Mouse (Mus musculus) urinary bladder, postnatal 0 days (tissue): ENCODE measurements around the gene Ppp1r3f. TPM values are rescaled to one million over a fixed set of nuclear protein-coding genes. Genes with fewer than 3 reads are reported as not detected.

Experiments
- polyA plus RNA-seq: library from polyadenylated mRNA; unstranded; fragments of >200 nt; fragmentation: Nextera tagmentation; extraction: Ambion mirVana; gene quantifications from 2 replicates; pipeline ENCODE4 v1.2.1, GENCODE M21; 2015

Gene Ppp1r3f
- 0.86 and 1.1 TPM in 2 replicates for polyA plus RNA-seq

DNA sequence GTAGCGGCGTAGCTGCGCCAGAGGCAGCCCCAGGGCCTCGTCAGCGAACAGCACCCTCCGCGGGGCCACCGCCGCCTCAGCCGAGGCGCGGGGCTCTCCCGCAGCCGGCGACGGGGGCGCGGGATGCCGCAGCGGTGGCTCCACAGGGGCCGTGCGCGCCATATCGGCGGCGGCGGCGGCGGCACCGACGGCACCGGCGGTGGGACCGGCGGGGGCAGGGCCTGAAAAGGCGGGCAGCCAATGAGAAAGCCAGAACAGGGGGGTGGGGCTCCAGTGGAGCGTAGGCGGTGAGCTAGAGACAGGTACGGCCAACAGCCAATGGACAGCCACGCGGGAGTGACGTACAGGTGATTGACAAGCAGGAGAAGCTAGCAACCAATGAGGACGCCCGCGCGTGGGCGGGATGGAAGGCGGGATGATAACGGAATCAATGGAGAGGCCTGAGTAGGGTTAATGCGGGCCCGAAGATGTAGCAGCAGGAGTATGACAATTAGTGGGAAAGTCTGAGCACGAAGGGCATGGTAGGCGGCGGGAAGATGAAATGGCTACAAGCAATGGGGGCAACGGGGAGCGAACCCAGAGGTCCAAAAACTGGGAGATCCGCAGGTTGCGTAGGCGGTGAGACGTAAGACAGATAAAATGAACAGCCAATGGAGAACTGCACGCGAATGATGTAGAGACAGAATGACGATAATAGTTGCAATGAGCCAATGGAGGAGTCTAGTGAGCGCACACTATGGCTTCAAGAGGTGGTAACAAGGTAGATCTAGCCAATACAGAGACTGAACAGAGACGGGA, at the start of gene Ppp1r3f:
Gene Ppp1r3f, minus strand, starts transcription at position 197 of the 798 bp plus-strand sequence.

DNA sequence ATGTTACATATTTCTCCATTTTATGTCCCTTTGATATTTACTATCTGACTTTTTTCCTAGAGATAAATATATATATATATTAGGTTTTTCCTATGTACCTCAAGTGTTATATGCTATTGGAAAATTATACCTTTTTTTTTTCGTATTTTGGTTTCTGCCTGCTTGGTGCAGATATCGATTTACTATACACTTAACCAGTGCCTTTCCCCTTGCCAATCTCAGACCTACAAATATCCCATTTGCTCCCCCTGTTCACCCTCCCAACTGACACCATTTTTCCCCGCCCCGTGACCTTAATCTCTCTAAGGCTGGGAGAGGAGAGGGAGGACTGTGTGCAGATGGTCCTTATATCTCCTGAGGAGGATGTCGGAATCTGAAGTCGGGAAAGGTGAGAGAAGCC, 32.7 kb upstream of the Ppp1r3f start, which contains the start of gene Cacna1f:
Gene Cacna1f, plus strand, starts transcription at position 301 of the 400 bp plus-strand sequence.

DNA sequence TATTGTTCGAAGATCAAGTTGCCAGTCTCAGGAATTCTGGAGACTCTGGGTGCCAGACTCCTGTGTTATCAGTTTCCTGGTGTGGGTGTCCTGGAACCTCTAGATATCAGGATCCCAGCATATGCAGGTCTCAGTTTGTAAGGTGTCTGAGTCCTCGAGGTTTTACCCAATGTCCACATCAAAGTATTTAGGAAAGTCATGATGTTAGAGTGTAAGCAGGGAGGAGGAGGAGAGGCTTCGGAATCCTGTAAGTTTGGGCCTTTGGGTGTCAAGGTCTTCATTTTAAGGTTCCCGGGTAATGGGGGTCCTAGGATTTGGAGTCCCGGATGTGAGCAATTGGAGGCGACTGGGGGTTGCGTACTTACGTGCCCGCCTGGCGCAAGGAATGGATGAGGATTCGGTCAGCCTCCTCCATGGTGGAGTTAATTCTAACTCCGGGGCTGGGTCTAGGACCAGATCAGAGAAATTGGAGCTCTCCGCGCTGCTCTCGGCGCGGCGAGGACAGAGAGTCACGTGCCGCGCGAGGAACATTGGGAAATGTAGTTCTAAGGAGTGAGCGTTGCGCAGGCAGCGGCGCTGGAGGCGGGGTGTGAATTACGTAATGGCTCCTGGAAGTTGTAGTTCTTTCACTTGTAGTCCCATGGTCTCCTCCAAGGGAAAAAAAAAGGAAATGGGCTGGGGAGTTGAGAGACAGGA, 30.9 kb upstream of the Ppp1r3f start, which contains the start of gene Ccdc22:
Gene Ccdc22, minus strand, starts transcription at position 639 of the 696 bp plus-strand sequence.

DNA sequence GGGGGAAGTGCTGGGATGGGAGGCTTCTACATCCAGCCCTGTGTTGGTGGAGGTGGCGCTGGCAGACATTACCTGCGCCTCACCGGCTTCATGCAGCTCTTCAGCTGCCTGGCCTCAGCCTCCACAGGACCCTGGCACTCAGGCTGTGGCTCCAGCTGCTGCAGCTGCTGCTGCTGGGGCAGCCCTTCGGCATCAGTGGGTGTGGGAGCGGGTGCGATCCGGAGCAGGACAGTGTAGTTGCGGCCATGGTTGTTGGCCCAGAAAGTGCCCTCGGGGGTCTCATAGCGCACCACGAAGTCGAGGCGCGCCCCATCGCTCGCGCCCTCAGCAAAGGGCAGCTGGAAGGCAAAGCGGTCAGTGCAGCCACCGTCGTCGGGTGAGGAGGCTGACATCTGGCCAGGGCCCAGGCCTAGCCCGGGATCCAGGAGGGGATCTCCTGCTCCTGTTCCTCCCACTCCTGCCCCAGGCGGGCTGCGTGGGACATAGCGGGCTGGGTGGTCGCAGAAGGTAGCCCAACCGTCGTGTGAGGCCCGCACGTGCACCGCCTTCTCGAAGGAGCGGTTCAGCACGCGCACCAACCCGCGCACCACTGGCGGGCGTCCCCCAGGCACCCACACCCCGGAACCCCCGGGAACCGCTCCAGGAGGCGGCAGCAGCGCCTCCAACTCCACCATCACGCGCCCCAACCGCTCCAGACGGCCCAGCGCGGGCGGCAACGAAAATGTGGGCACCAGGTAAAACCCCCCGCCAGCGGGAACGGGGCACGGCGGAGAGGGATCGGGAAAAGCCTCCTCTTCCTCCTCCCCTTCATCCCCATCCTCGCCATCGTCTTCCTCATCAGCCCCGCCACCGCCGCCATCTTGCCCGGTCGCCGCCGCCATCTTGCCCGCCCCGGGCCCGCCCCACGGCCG, 652 bp downstream of the Ppp1r3f start, which contains the start of gene Foxp3:
Gene Foxp3, plus strand, starts transcription at position 469 of the 911 bp plus-strand sequence.

Other genes with a start within 250 kb of the Ppp1r3f start
- 0.47 and 0.52 TPM in 2 replicates for gene Usp27x, start 198.5 kb downstream of the Ppp1r3f start, polyA plus RNA-seq
- gene Foxp3, start 639 bp downstream of the Ppp1r3f start, polyA plus RNA-seq = not detected in 2 replicates
- gene Ccdc22, start 31.2 kb upstream of the Ppp1r3f start, polyA plus RNA-seq = 13.6 and 15.5 TPM in 2 replicates
- gene Cacna1f, start 32.8 kb upstream of the Ppp1r3f start, polyA plus RNA-seq = 0.04 TPM in 1 of 2 replicates, not detected in the other
- 0.69 and 0.79 TPM in 2 replicates for gene Syp, start 64.2 kb upstream of the Ppp1r3f start, polyA plus RNA-seq
- gene Prickle3, start 83.0 kb upstream of the Ppp1r3f start, polyA plus RNA-seq = 6.8 and 7.8 TPM in 2 replicates
- gene Plp2, start 97.1 kb upstream of the Ppp1r3f start, polyA plus RNA-seq = 303 and 319 TPM in 2 replicates
- gene Magix, start 107.0 kb upstream of the Ppp1r3f start, polyA plus RNA-seq = 0.47 and 0.53 TPM in 2 replicates
- gene Gpkow, start 122.8 kb upstream of the Ppp1r3f start, polyA plus RNA-seq = 19.2 and 20.6 TPM in 2 replicates
- 23.7 and 30.3 TPM in 2 replicates for gene Wdr45, start 140.1 kb upstream of the Ppp1r3f start, polyA plus RNA-seq
- gene Gm45208, start 148.0 kb upstream of the Ppp1r3f start, polyA plus RNA-seq = 0.61 TPM in 1 of 2 replicates, not detected in the other
- gene Praf2, start 154.2 kb upstream of the Ppp1r3f start, polyA plus RNA-seq = 38.2 and 41.3 TPM in 2 replicates
- 9.0 and 10.0 TPM in 2 replicates for gene Ccdc120, start 176.6 kb upstream of the Ppp1r3f start, polyA plus RNA-seq
- 21.3 and 23.4 TPM in 2 replicates for gene Tfe3, start 188.3 kb upstream of the Ppp1r3f start, polyA plus RNA-seq
- gene Gripap1, start 215.5 kb upstream of the Ppp1r3f start, polyA plus RNA-seq = 19.2 and 23.6 TPM in 2 replicates
- 0.98 and 1.4 TPM in 2 replicates for gene Kcnd1, start 248.0 kb upstream of the Ppp1r3f start, polyA plus RNA-seq